8 mouse cellular contexts compared by ENCODE assay signal in the genomic region with DNA sequence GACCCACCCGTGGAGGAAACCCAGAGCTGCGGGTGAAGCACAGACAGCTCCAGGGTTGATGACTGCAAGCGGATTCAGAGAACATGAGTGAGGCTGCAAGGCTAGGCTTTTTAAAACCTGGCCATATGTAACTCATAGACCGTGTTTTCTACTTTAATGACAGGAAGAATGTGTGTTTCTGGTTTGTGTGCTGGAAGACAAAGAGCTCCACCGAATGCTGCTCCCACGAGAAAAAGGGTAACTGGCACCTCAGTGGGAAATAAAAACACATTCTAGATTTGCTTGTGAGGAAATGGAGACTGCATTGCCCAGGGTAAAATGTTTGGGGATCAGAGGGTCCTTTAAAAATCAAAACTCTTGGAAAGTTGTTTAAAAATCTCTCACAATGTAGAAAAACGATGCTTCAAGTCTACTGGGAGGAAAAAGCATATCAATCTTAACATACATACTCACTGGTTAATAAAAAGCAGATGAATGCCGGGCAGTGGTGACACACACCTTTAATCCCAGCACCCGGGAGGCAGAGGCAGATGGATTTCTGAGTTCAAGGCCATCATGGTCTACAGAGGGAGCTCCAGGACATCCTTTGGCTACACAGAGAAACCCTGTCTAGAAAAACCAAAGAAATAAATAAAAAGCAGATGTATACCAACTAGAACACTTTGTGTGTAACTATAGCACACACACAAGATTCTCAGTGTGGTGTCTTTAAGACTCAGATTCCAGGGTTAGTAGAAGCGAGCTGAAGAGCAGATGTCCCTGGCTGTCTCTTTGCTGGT. TPM values are rescaled to one million over a fixed set of nuclear protein-coding genes. Genes with fewer than 3 reads are reported as not detected.
DNase-seq lines count a peak whose midpoint lies in the region; ATAC-seq and TF ChIP-seq lines count a peak whose summit lies in the region.

No protein-coding gene starts in this region.

- no peak for TF ChIP-seq EP300 in stomach, postnatal 0 days (optimal IDR thresholded peaks at IDR 0.05)

- peak overlapping the region; percentile 86 for H3K9ac ChIP-seq in heart, embryonic 13.5 days
- peak overlapping the region; percentile 44; the same call in 1 of the 2 replicates for H3K9ac ChIP-seq in limb, embryonic 15.5 days
- peak overlapping the region; percentile 83 for H3K9ac ChIP-seq in stomach, postnatal 0 days (ENCODE audit: low read length)

- H3K4me2 ChIP-seq in heart, embryonic 13.5 days: peak overlapping the region; percentile 71
- peak overlapping the region; percentile 60 for H3K4me2 ChIP-seq in limb, embryonic 15.5 days
- H3K4me2 ChIP-seq in stomach, postnatal 0 days (replicated peaks; ENCODE audit: low read depth): peak overlapping the region; percentile 80

- TF ChIP-seq POLR2A in kidney, adult 2 months (IDR thresholded peaks at IDR 0.05; ENCODE audit: low read depth, low read length): no peak

- no peaks in the 10 kb centered on the region for H3K9me3 ChIP-seq in heart, embryonic 13.5 days
- no peaks in the 10 kb centered on the region for H3K9me3 ChIP-seq in limb, embryonic 15.5 days
- H3K9me3 ChIP-seq in stomach, postnatal 0 days (ENCODE audit: control insufficient read depth, low read length): no peaks in the 10 kb centered on the region

- H3K4me3 ChIP-seq in kidney, adult 2 months (ENCODE audit: insufficient read depth, low read depth, low read length): peak overlapping the region; percentile 95
- peak overlapping the region; percentile 71 for H3K4me3 ChIP-seq in heart, embryonic 13.5 days
- H3K4me3 ChIP-seq in limb, embryonic 15.5 days: peak overlapping the region; percentile 68
- H3K4me3 ChIP-seq in stomach, postnatal 0 days (ENCODE audit: low read depth, low read length): peak overlapping the region; percentile 73

- no peak for TF ChIP-seq CTCF in kidney, adult 2 months (conservative IDR thresholded peaks at IDR 0.05; ENCODE audit: insufficient read depth, insufficient read length, low read depth, low read length)
- TF ChIP-seq CTCF in stomach, postnatal 0 days (IDR thresholded peaks at IDR 0.05; ENCODE audit: low read depth): peak; percentile 42

- peak overlapping the region; percentile 79 for H3K27ac ChIP-seq in kidney, adult 2 months (ENCODE audit: insufficient read depth, low read depth, low read length)
- H3K27ac ChIP-seq in heart, embryonic 13.5 days (replicated peaks): peak overlapping the region; percentile 82
- H3K27ac ChIP-seq in limb, embryonic 15.5 days: peak overlapping the region; percentile 93
- H3K27ac ChIP-seq in stomach, postnatal 0 days (replicated peaks): peak overlapping the region; percentile 72

- H3K36me3 ChIP-seq in kidney, adult 2 months (ENCODE audit: control insufficient read depth, insufficient read depth, low read length): no peaks in the 10 kb centered on the region; the same call in none of the 2 replicates
- H3K36me3 ChIP-seq in heart, embryonic 13.5 days: peaks cover 56% of the 10 kb centered on the region
- peaks cover 35% of the 10 kb centered on the region for H3K36me3 ChIP-seq in limb, embryonic 15.5 days
- no peaks in the 10 kb centered on the region for H3K36me3 ChIP-seq in stomach, postnatal 0 days (ENCODE audit: control insufficient read depth, insufficient read depth, low read length)

- ATAC-seq in heart, embryonic 13.5 days (ENCODE audit: extremely low read depth, insufficient number of reproducible peaks, low FRiP score, low TSS enrichment): no peak
- ATAC-seq in limb, embryonic 15.5 days (ENCODE audit: insufficient number of reproducible peaks, low FRiP score, low TSS enrichment, low read depth): no peak
- no peak for ATAC-seq in stomach, postnatal 0 days (ENCODE audit: low FRiP score, low TSS enrichment)

- WGBS in kidney, adult 2 months: 5% methylated on average over 10 of the region's 10 CpGs
- 6% methylated on average over 10 of the region's 10 CpGs for WGBS in heart, embryonic 13.5 days
- whole genome bisulfite sequencing in limb, embryonic 15.5 days: 5% methylated on average over 10 of the region's 10 CpGs
- WGBS in stomach, postnatal 0 days: 7% methylated on average over 10 of the region's 10 CpGs

- H3K27me3 ChIP-seq in kidney, adult 2 months (replicated peaks; ENCODE audit: control insufficient read depth, insufficient read depth, low read length): no peaks in the 10 kb centered on the region
- H3K27me3 ChIP-seq in heart, embryonic 13.5 days (replicated peaks): no peaks in the 10 kb centered on the region
- no peaks in the 10 kb centered on the region for H3K27me3 ChIP-seq in limb, embryonic 15.5 days
- no peaks in the 10 kb centered on the region for H3K27me3 ChIP-seq in stomach, postnatal 0 days (ENCODE audit: control insufficient read depth, insufficient read depth, low read length)

- no peaks in the 10 kb centered on the region; the same call in 1 of the 2 replicates for H3K4me1 ChIP-seq in kidney, adult 2 months (ENCODE audit: control insufficient read depth, insufficient read depth, low read length)
- H3K4me1 ChIP-seq in heart, embryonic 13.5 days: peaks cover 17% of the 10 kb centered on the region
- peaks cover 12% of the 10 kb centered on the region for H3K4me1 ChIP-seq in limb, embryonic 15.5 days
- H3K4me1 ChIP-seq in stomach, postnatal 0 days (replicated peaks; ENCODE audit: control insufficient read depth, insufficient read depth): no peaks in the 10 kb centered on the region

- peak; percentile 20 for DNase-seq in kidney, adult 2 months
- no peak for DNase-seq in kidney, adult 11 months
- peak; percentile 32 for DNase-seq in R1 (ENCODE audit: low read depth, low spot score)
- DNase-seq in stomach, postnatal 0 days (ENCODE audit: low spot score): no peak
- DNase-seq in urinary bladder, postnatal 36 days (ENCODE audit: low spot score in 2 of 2): no peak
- DNase-seq in adrenal gland, adult 8-10 months: no peak

RNA-seq across cellular contexts. Expression of gene Psmg1, which starts 0.6 kb away (rescaled TPM):
- polyA plus RNA-seq in kidney, adult 2 months (2012; rRNA removed): 34.2 and 35.6 TPM in 2 replicates
- polyA plus RNA-seq in heart, embryonic 13.5 days (2015; fragmentation: Nextera tagmentation; extraction: Ambion mirVana): 62.1 and 72.4 TPM in 2 replicates
- polyA plus RNA-seq in limb, embryonic 15.5 days (2015; fragmentation: Nextera tagmentation; extraction: Ambion mirVana): 80.1 and 89.3 TPM in 2 replicates
- polyA plus RNA-seq in stomach, postnatal 0 days (2015; fragmentation: Nextera tagmentation; extraction: Ambion mirVana): 48.7 and 50.1 TPM in 2 replicates
- total RNA-seq in adrenal gland, adult 8-10 months (2022): 10 to 100 TPM; 26.9 to 39.3 (median 33.3) TPM

Comparison
In these comparisons a context has a peak if more than half of its experiments do, and no peak if none do; other contexts are left out.
1. DNase-seq: peak in kidney, adult 2 months (single experiment) and R1 (single experiment); none in kidney, adult 11 months (single experiment), stomach, postnatal 0 days (single experiment), urinary bladder, postnatal 36 days (0 of 2) and adrenal gland, adult 8-10 months (single experiment).
2. Peak in every context shown above with its lines, with median percentiles within 50 percentile points of each other: H3K27ac ChIP-seq, H3K4me3 ChIP-seq, H3K4me2 ChIP-seq and H3K9ac ChIP-seq.